In genomic region chr10:94129680-94130119, GRCm38 (mm10) we compare ENCODE assay signal across 9 mouse cellular contexts. TPM values are rescaled to one million over a fixed set of nuclear protein-coding genes. Genes with fewer than 3 reads are reported as not detected.
A peak's percentile ranks its signal among the peaks of the same experiment; 100 is the strongest.
DNase-seq lines count a peak whose midpoint lies in the region; ATAC-seq and TF ChIP-seq lines count a peak whose summit lies in the region.
"Had no signal": no experiment of that assay in that cellular context is flagged by ENCODE, and none has a peak within 500 bp of the region (broad histone marks: within the 10 kb centered on the region; RNA-seq: fewer than 3 reads in every experiment).

No protein-coding gene starts in this region.

- no peak overlapping the region for H3K9ac ChIP-seq in liver, embryonic 16.5 days (ENCODE audit: low read depth, low read length)
- H3K9ac ChIP-seq in hindbrain, postnatal 0 days (replicated peaks; ENCODE audit: low read length) = no peak overlapping the region

- peak; percentile 47; the same call in 1 of the 2 replicates for ATAC-seq in liver, embryonic 16.5 days (ENCODE audit: low read depth)
- peak; percentile 92 for ATAC-seq in hindbrain, postnatal 0 days

- H3K4me3 ChIP-seq in liver, embryonic 16.5 days (ENCODE audit: low read depth, low read length) = no peak overlapping the region
- H3K4me3 ChIP-seq in forebrain, embryonic 10.5 days = no peak overlapping the region
- no peak overlapping the region for H3K4me3 ChIP-seq in hindbrain, postnatal 0 days (ENCODE audit: low read length)
- H3K4me3 ChIP-seq: heart, adult 2 months had no signal

- H3K27ac ChIP-seq in liver, embryonic 16.5 days (ENCODE audit: low read length) = no peak overlapping the region
- peak overlapping the region; percentile 25; the same call in 1 of the 2 replicates for H3K27ac ChIP-seq in forebrain, embryonic 10.5 days
- peak overlapping the region; percentile 74 for H3K27ac ChIP-seq in hindbrain, postnatal 0 days
- H3K27ac ChIP-seq: heart, adult 2 months had no signal

- no peak overlapping the region for H3K4me2 ChIP-seq in liver, embryonic 16.5 days (ENCODE audit: low read depth, low read length)
- no peak overlapping the region for H3K4me2 ChIP-seq in hindbrain, postnatal 0 days (ENCODE audit: low read depth, low read length)

- H3K27me3 ChIP-seq in liver, embryonic 16.5 days (ENCODE audit: control insufficient read depth, insufficient read depth, low read depth, low read length) = no peaks in the 10 kb centered on the region
- no peaks in the 10 kb centered on the region for H3K27me3 ChIP-seq in forebrain, embryonic 10.5 days (ENCODE audit: poor library complexity, severe bottlenecking)
- H3K27me3 ChIP-seq in hindbrain, postnatal 0 days (ENCODE audit: insufficient read depth, low read length) = no peaks in the 10 kb centered on the region

- H3K9me3 ChIP-seq in liver, embryonic 16.5 days (replicated peaks; ENCODE audit: control insufficient read depth, low read length) = no peaks in the 10 kb centered on the region
- no peaks in the 10 kb centered on the region for H3K9me3 ChIP-seq in forebrain, embryonic 10.5 days
- H3K9me3 ChIP-seq in hindbrain, postnatal 0 days (ENCODE audit: low read length) = no peaks in the 10 kb centered on the region

- intact Hi-C loops in left cerebral cortex, postnatal 36 days (cut with DNase I) = no loop called here

- DNase-seq in liver = no peak
- no peak for DNase-seq in forebrain, embryonic 10.5 days (ENCODE audit: extremely low spot score, low spot score)
- DNase-seq in hindbrain, postnatal 0 days (ENCODE audit: low spot score) = peak; percentile 91
- DNase-seq in left cerebral cortex, postnatal 36 days (ENCODE audit: low spot score in 2 of 2) = peak; percentile 76 to 78
- peak; percentile 16 for DNase-seq in retina, adult 2 months (ENCODE audit: low read depth, low spot score)
- DNase-seq in adrenal gland, postnatal 4 days (ENCODE audit: low spot score in 2 of 2) = no peak
- no peak for DNase-seq in thymus, postnatal 25 days

- H3K4me1 ChIP-seq in liver, embryonic 16.5 days (ENCODE audit: control insufficient read depth, low read depth, low read length) = no peaks in the 10 kb centered on the region
- H3K4me1 ChIP-seq in forebrain, embryonic 10.5 days = no peaks in the 10 kb centered on the region; the same call in 1 of the 2 replicates
- peaks cover 9% of the 10 kb centered on the region for H3K4me1 ChIP-seq in hindbrain, postnatal 0 days (ENCODE audit: insufficient read depth, low read length)

- 79% methylated on average over 9 of the region's 9 CpGs for WGBS in liver, embryonic 16.5 days (ENCODE audit: insufficient replicate concordance)
- WGBS in forebrain, embryonic 10.5 days = 87% methylated on average over 9 of the region's 9 CpGs
- WGBS in hindbrain, postnatal 0 days = 13% methylated on average over 9 of the region's 9 CpGs

- TF ChIP-seq CTCF in hindbrain, postnatal 0 days (IDR thresholded peaks at IDR 0.05; ENCODE audit: low read depth) = no peak

- peaks cover 7% of the 10 kb centered on the region; the same call in 1 of the 2 replicates for H3K36me3 ChIP-seq in liver, embryonic 16.5 days (ENCODE audit: control insufficient read depth, insufficient read depth)
- peaks cover 21% of the 10 kb centered on the region for H3K36me3 ChIP-seq in forebrain, embryonic 10.5 days (replicated peaks)
- H3K36me3 ChIP-seq in hindbrain, postnatal 0 days (ENCODE audit: insufficient read depth, low read length) = no peaks in the 10 kb centered on the region

RNA-seq across cellular contexts. Expression of gene Nr2c1, which starts 18.1 kb away (rescaled TPM):
- 2.5 TPM in 2 replicates for polyA plus RNA-seq in liver, embryonic 16.5 days (2015; fragmentation: Nextera tagmentation; extraction: Ambion mirVana)
- 11.0 and 11.3 TPM in 2 replicates for polyA plus RNA-seq in forebrain, embryonic 10.5 days (2016; fragmentation: Nextera tagmentation; extraction: Ambion mirVana)
- total RNA-seq in hindbrain, postnatal 0 days (2014; rRNA removed) = 5.2 and 8.5 TPM in 2 replicates
- 3.5 and 3.8 TPM in 2 replicates for polyA plus RNA-seq in hindbrain, postnatal 0 days (2015; fragmentation: Nextera tagmentation; extraction: Ambion mirVana)
- total RNA-seq in left cerebral cortex, postnatal 36 days (2021) = 1 to 10 TPM; 7.3 to 8.6 TPM
- 10 to 100 TPM; 16.3 to 18.0 TPM for total RNA-seq in adrenal gland, postnatal 4 days (2021)

Comparison
In these comparisons a context has a peak if more than half of its experiments do, and no peak if none do; other contexts are left out.
1. DNase-seq: peak in hindbrain, postnatal 0 days (single experiment), left cerebral cortex, postnatal 36 days (2 of 2) and retina, adult 2 months (single experiment); none in liver (single experiment), forebrain, embryonic 10.5 days (single experiment), adrenal gland, postnatal 4 days (0 of 2) and thymus, postnatal 25 days (single experiment).